Mouse (Mus musculus): Measurements from ENCODE around the gene Adgrb3.

The Adgrb3 gene

DNA sequence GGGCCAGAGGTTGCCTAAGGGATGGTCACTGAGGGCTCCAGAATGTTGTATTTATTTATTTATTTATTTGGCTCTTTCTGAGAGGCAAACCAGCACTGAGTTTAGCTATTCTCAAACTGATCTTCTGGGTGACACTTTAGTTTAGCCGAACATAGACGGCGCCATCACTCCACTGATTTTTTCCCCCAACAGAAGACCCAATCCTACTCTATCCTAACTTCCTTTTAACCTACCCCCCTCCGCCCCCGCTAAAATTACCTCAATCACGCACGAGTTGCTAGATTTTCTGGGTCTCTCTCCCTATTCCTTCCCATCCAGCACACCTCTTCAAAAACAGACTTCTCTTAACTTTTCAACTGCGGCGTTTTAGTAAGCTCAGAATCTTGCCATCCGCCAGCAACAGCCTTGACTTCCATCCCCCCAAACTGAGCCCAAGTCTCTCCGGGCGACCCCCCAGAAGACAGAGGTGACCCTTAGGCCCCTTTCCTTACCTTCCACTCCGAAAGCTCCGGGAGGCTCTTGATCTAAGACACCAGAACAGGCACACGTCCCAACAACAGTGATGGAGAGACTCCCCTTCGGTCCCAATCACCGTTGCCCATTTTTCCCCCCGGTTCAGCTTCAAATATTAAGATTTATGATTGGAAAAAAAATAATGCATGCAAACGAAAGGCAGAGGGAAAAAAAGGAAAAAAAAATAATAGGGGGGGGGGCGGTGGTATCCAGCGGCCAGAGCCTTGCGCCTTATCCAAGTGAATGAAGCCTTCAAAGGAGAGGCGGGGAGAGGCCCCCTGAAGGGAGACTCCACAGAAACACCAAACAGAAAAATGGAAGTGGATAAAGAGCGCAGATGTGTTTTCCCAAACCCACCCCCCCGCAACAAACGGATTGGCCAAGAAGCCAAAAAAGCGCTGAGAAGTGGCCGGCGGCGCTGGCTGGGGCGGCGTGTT is at the start of gene Adgrb3:
Adgrb3 (minus strand) TSS at position 737 of the 950 bp plus-strand sequence.
- DNase-seq: peak; percentile 58

DNA sequence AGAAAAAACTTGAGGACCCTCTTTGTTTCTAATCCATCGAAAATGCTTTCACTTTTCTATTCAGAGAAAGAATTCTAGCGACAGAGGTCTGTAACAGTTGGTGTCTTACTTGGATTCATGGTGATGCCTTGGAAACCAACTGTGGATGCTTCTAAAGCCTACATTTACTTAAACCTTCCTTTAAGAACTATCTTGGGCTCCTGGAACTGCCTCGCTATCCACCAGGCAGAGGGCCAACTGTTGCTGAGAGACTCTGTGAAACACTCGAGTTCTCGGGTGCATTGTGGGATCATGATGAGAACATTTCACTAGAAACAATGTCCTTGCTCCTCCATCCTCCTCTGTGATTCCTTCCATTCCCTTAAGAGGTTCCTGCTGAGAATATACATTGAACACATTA is 48.0 kb upstream of the Adgrb3 start:
- no peak for DNase-seq

DNA sequence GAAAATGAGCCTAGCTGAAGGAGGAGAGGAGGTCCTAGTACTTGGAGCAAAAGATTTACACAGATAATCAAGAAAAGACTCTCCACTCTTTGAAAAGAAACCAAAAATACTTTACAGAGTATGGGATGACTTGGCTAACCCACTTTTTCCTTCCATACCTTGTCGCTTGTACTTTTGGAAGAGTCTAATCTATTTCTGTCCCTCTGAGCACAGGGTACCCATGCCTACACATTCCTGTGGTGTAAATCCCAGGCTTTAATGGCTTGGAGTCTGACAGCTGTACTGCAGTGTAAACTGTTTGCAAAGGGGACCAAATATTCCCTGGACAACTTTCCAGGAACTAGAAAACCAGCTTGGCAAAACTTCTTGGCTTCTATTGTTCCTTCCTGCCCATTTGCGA is 28.0 kb upstream of the Adgrb3 start:
- DNase-seq: no peak

DNA sequence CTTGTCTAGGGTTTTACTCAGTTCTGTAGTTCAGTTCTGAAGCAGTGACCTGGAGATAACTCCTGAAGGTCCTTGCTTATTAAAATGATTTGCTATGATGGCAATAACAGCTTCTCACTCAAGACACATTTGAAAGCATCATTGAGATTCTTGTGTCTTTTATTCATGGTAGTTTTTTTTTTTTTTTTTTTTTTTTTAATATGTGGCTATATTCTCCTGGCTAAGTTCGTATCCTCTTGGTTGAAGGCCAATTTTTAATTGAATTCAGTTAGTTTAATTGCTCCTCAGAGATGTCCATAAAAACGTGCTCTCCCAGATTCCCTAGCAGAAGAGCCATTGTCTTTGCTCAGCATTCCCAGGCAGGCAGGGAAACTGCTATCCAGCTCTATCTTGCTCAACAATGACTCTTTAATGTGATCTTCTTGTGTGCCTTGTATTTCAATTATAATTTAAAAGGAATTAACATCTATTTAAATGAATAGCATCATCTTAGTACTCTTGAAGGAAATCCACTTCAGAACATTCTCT is 25.0 kb upstream of the Adgrb3 start:
- DNase-seq: no peak

DNA sequence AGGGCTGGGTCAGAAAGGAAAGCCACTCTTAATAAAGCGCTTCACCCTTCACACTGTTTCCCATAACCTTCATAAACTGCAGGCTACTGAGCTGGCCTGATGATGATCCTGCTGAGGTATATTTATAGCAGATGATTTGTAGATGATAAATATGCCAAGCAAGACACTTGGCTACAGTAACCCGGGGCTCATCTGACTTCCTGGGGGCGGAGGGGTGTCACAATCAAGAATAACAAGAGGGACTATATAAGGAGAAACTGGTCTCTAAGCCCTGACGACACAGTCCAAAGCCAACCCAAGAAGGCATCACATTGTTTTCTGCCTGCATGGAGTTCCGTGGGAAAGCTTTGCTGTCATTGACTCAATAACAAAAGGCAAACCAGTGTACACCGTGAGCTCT is 2.8 kb upstream of the Adgrb3 start:
- DNase-seq: peak; percentile 24

DNA sequence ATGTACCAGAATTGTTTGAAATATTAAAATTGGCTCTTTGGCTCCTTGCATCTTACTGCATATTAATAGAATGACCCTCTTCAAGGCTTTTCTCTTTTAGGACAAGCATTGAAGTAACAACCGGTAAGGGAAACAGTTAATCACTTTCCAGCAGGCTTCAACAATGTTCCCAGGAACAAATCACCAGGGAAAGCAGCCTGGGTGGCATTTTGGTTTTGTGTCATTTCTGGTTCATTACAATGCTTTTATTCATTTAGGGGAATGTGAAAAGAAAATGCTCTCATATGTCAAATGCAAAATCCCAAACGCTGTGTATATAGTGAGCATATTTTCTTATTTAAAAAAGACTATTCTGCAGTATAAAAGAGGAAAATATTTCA is 2.0 kb upstream of the Adgrb3 start:
- no peak for DNase-seq

DNA sequence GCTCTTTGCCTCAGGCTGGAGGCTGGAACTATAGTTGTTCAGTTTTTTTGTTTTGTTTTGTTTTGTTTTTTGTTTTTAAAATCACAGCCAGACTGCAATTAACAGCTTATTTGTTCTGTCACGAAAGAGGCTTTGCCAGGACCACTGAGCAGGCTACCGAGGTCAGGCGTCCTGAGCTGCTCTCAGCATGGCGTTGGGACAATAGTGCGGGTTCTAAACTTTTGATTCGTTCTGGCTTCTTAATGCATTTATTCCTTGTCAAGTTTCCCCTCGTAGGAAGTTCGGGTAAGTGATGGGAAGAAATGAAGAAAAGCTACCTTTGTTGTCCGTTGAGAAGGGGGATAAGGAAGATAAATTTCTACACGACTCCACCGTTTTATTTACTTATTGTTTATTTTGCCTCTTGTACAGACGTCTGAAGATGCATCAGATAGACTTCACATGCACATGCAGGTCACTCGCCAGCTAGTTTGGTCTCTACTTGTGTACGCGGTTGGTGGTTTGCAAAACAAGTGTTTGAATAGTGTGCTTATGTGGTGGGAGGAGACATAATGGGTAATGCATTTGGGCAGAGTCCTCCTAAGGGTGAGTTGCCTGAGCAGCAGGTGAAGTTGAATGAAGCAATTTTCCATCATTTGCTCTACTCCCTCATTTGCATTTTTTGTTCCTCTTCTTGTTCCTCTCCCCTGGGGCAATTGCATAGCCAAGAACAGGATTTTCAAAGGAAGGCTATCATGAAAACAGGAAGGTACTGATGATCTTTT is 1.4 kb upstream of the Adgrb3 start:
- peak; percentile 43 for DNase-seq

DNA sequence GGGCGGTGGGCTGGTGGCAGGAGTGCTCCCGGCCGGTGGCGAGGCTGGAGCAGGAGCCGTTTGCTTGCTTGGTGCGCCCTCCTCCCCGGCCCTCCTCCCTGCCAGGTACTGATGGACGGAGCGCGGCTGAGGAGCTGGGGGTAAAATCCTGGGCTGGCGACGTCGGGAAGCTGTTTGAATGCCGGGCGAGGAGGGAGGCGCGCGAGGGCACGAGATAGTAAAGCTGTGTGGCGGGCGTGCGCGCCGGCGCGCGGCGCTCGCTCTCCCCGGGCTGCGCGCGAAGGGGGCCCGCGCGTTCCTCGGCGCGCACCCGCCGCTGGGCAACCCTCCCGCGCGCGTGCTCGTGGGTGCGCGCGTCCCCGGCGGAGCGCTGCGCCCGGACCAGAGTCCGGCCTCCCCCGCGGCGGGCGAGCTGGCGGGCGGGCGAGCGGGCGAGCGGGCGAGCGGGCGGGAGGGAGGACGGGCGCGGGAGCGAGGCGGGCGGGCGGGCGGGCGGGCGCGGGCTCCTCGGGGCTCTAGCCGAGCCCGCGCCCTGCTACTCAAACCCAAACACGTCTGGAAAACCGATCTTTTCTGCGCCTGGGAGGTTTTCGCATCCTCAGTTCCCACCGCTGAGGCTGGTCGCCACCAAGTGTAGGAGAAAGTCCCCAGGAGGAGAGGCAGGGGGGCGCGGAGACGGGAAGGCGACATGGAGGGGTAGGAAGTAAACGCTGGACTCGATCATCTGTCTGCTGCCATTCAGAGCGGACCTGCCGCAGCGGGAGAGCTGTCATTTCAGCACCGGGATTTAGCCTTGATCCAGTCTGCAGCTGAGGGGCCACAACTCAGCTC is 629 bp upstream of the Adgrb3 start:
- peak; percentile 92 for DNase-seq

DNA sequence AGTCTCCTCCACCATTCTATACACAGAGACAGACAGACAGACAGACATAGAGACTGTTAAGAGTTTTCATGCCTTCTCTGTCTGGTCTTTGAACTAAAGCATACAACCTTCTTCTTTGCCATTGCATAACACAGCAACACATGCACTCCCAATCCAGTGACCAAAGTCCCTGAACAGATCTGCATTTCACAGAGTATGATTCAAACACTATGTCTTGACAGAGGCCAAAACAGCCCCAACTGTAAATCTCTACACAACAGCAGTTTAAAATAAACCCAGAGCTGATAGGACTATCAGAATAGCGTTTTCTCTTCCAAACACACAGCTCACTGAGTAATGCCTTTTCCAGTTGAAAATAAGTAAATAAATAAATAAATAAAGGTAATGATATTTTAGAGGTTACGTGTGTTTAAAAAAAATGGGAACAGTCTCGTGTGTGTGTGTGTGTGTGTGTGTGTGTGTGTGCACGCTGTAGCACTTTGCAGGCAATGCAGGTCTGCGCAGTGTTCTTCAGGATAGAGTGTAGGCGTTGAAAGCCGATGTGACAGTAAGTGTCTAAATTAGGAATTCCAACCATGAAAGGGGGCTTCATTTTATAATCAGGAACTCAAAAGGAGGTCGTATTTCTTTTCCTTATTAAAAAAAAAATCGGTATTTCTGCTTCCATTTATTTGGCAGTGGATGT is 1.3 kb downstream of the Adgrb3 start:
- peak; percentile 47 for DNase-seq

DNA sequence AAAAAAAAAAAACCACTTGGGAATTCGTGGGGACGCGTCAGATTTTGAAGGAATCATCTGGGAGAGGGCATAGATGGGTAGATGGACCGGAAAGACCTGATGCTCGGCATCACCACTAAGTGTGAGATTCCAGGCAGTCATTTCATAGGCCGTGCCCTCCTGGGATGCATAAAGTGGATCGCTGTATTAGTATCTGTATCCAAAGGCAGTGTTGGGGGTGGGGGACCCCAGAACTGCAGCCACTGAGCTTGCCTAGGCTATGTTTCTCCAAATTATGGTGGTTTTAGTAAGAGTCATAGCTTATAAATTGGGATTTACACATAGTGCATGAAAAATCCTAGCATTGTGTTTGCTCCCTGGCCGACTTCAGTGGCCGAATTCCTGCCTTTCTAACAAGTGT is 2.1 kb downstream of the Adgrb3 start:
- DNase-seq: peak; percentile 48

DNA sequence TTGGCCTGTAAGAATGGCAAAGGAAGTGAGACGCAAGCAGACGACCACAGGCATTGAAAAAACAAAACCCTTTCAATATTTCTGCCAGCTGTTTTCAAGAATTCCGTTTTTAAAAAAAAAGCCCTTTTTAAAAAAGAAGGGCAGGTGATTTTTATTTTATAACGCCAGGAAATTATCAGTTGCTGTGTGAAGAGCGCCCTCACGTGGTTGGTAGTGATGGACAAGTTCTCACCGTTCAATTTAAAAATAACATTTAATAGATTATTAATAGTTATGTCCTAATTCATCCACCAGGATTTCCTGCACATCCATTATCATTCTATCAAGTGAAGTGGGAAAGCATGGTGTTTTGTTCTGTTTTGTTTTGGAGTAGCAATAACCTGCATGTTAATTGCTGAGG is 2.7 kb downstream of the Adgrb3 start:
- peak; percentile 66 for DNase-seq

DNA sequence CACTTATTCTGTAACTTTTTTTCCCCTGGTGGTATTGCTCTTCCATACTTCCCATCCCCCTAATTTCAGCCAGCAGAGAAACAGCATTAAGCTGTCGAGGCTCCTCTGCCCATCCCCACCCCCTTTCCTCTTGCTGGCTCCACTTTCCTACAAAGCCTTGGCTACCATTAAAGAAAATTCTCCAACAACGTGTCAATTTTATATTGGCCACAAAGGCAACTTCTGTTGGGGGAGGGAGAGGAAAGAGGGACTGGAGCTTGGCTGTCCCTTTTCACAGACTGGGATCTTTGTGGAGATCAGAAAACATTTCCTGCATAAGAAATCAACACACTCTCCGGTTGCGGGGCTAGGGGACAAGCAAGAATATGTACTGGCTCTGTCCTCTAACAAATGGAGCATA is 4.9 kb downstream of the Adgrb3 start:
- peak; percentile 63 for DNase-seq

DNA sequence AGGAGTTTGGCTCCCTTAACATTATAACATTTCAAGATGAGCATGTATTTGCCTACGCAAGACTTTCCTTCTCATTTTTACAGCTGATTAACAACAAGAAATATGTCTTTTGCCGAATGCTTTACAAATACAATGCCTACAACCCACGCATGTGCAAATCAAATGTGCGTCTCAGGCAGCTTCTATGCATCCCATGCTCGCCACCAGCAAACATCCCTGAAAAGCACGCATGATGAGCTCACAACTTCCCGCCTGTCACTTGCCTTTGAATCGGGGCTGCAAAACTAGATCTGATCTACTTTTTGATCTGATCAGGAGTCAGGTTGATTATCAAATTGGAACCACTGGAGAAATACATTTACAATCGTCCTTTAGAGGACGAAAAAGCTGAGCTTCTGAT is 5.5 kb downstream of the Adgrb3 start:
- DNase-seq: no peak

DNA sequence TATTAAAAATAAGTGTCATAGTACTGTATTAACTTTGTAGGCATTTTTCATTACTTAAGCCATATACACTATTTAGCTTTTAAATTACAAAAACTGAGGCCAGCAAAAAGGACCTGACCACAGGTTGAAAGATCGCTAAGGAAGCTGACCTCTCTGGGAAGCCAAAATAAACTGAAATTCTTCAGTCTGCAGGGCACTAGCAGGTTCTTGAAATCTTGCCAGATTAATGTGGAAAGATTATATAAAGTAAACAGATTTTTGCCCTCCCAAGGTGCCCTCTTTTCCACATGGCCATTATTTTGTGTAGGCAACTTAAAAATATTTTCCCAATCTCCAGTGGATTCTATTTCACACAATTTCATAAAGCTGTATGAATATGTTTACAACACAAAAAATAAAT is 14.0 kb downstream of the Adgrb3 start:
- peak; percentile 43 for DNase-seq

DNA sequence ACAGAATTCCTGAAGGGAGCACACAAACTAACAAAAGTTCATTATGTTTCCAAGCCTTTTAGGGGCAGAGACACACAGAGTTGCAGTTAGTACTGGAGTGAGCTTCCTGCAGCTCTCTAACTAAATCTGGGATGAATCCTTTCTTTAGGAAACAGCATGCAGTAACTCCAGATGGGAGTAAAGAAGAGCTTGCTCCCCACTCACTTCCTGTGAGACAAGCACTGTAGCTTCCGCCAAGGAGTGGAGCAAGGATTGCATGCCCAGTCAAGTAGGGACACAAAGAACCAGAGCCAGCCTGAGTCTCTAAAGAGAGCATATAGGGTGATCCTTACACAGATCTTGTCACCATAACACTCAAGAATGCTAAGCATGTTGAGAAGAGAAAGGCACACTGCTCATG is 50.7 kb downstream of the Adgrb3 start:
- DNase-seq: no peak

DNA sequence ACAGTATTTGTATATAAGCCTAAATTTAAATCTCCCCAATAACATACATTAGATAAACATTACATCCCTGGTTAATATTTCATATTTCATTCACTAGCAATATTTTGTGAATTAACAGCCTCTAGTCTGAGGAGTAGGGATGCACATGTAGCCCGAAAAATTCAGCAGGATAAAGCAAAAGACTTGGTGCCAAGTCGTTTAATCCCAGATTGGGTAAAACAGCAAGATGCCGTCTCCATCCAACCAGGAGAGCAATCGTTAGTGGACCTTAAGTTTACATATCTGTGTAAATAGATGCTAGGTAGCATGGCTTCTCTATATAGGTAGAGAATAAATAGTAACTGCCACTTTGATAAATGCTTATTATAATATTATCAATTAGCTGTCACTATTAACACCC is 52.0 kb downstream of the Adgrb3 start:
- DNase-seq: no peak

DNA sequence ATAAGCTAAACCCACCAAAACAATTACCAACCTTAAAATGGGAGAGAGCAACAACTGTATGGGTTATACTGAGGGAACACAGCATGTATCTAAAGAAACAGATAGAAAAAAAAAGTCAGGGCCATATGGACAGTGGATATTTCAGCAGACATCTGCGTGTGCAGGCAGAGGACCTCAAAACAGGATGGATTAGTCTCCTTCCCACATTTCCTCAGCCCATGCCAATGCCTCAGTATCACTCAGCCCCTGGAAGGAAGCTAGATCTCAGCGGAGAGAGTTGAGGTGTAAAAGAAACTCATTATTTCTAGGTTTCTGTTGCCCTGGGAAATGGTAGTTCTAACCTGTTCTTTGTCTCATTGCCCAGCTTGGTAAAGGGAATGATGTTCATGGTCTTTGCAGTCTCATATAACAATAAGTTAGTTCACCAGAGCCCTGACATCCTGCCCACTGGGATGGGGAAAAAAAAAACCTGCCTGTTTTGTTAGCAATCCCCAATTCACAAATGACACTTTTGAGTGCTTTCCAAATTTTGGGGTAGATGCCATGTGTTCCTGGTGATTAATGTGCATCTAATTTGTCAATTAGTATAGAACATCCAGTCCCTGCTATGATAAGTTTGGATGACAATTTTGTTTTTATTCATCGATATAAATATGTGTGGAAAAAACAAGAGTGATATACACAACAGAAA is 53.9 kb downstream of the Adgrb3 start:
- DNase-seq: peak; percentile 37

DNA sequence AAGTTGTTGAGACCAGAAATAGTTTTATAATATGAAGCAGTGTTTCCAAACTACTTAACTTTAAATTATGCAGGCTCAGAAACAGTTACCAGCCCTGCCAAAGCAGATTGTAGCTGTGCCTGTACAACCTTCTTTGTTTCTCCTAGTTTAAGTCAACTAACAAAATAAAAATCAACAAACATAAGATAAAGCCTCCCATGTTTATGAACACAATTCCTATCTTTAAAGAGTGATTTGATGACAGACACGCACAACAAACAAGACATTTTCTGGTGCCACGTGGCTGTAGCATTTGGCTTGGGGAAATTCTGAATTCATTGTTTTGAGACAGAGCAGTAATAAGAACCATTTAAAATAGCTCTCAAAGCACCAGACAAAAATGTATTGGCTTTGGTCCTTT is 60.5 kb downstream of the Adgrb3 start:
- no peak for DNase-seq

DNA sequence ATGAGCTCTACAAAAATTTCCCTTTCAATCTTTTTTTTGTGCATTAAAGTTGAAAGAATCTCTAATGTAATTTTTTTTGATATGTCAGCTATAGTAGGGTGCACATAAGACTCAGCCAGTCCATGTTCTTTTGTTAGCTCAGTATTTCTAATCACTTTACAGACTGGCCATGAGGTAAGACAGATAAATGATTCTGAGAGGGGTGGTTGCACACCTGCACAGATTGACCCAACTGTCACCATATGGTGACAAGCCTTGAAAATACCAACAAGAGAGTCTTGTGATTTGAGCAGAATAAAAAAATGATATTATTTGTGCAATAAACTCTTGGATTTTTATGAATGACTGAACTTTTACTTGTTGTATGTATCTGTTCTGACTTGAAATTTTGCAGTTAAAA is 74.2 kb downstream of the Adgrb3 start:
- DNase-seq: peak; percentile 38

DNA sequence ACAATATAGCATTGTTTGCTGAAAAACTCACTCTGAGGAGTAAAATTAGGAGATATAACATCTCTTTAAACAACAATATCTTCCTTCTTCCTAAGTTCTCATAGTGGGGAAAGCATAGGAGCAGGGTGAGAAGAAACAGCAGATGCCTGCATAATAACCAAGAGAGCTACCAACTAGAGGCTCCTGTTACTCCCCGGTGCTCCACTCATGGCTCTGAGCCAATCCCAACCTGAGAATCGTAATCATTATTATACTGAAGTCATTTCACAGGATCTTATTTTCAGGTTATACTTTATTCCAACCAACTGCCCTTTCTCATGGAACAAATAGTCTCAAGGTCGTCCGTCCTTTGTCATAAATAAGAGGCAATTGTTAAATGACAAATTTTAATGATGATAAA is 75.0 kb downstream of the Adgrb3 start:
- peak; percentile 55 for DNase-seq

DNA sequence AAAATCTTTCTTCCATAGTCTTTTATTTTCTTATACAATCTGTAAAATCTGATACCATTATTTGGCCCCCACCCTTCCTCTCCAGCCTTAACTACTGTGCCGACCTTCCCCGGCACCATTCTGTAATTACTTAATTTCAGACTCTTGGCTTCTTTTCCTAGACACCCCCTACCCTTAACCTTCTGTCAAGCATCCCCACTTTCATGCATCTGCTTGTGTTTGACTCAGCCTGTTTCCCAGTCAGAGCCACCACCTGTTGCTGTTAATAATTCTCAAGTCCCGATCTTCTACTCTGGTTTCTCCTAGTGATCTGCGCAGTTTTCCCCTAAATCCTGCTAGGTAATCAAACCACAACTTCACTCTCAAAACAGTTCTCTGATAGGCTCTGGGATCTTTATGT is 83.9 kb downstream of the Adgrb3 start:
- no peak for DNase-seq

DNA sequence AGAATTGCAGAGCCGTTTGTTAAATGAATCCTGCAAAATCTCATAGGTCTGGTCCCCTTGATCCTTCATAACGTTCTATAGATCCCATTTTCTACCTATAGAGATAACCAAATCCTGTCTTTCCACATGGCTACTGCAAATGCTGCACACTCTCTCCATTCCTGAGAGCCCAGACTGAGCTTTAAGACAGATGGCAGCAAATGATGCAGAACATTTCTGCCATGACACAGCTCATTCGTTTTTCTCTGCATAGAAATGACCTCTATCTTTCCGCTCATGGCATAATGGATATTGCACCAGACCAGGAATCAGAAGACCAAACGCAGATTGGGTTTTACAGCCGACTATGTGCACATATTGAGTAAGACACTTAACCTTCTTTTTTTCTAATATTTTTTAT is 84.8 kb downstream of the Adgrb3 start:
- peak; percentile 55 for DNase-seq
